Mouse (Mus musculus): ENCODE measurements around the gene Gm49337. TPM values are rescaled to one million over a fixed set of nuclear protein-coding genes. Genes with fewer than 3 reads are reported as not detected.

Gene Gm49337
- polyA plus RNA-seq, 1 experiment from 2014 or later = not detected

- WGBS (ENCODE audit: insufficient replicate concordance) = 52% methylated on average over 1 of the region's 1 CpGs
- H3K9ac ChIP-seq (ENCODE audit: low read depth, low read length) = no peak overlapping the region
- no peak for ATAC-seq (ENCODE audit: low read depth)
- peaks cover 32% of the 10 kb centered on the region for H3K27me3 ChIP-seq (ENCODE audit: control insufficient read depth, insufficient read depth, low read depth, low read length)
- H3K36me3 ChIP-seq (ENCODE audit: control insufficient read depth, insufficient read depth) = no peaks in the 10 kb centered on the region
- no peak overlapping the region for H3K4me3 ChIP-seq (ENCODE audit: low read depth, low read length)
- H3K27ac ChIP-seq (ENCODE audit: low read length) = no peak overlapping the region
- peaks cover 3% of the 10 kb centered on the region; the same call in 1 of the 2 replicates for H3K4me1 ChIP-seq (ENCODE audit: control insufficient read depth, low read depth, low read length)
- no peaks in the 10 kb centered on the region for H3K9me3 ChIP-seq (replicated peaks; ENCODE audit: control insufficient read depth, low read length)
- no peak overlapping the region for H3K4me2 ChIP-seq (ENCODE audit: low read depth, low read length)
Measured at GRCm38 (mm10) chr4:116141736-116142135, 31.4 kb upstream of the Gm49337 start.

DNA sequence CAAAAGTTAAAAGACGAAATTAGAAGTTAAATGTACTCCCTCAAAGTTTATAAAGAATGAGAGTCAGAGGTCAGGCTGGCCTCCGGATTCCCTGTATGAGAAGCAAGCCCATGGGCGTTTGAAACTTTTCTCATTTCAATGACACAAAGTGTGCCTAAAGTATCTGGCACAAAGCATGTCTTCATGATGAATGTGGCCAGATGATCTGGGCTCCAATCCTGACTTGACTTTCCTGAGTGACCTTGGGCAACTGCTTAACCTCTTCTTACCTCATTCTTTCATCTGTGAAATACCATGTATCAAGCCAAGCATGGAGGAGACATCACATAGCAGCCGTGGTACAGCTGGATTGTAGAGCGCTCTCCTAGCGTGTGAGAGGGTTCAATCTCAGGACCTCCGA, 30.9 kb upstream of the Gm49337 start:
- Histone ChIP-seq H3K36me3 (ENCODE audit: control insufficient read depth, insufficient read depth) (no peaks in the 10 kb centered on the region), H3K4me2 (ENCODE audit: low read depth, low read length) (no peak overlapping the region), H3K4me1 (ENCODE audit: control insufficient read depth, low read depth, low read length) (peaks cover 3% of the 10 kb centered on the region; the same call in 1 of the 2 replicates), H3K9me3 (replicated peaks; ENCODE audit: control insufficient read depth, low read length) (no peaks in the 10 kb centered on the region; the same call in 1 of the 2 replicates), H3K27me3 (ENCODE audit: control insufficient read depth, insufficient read depth, low read depth, low read length) (peaks cover 32% of the 10 kb centered on the region), H3K9ac (ENCODE audit: low read depth, low read length) (no peak overlapping the region), H3K27ac (ENCODE audit: low read length) (no peak overlapping the region), H3K4me3 (ENCODE audit: low read depth, low read length) (no peak overlapping the region)
- ATAC-seq (ENCODE audit: low read depth) = no peak
- WGBS (ENCODE audit: insufficient replicate concordance) = 67% methylated on average over 7 of the region's 7 CpGs

- no peak overlapping the region for H3K27ac ChIP-seq (ENCODE audit: low read length)
- peaks cover 32% of the 10 kb centered on the region for H3K27me3 ChIP-seq (ENCODE audit: control insufficient read depth, insufficient read depth, low read depth, low read length)
- H3K4me2 ChIP-seq (ENCODE audit: low read depth, low read length) = peak overlapping the region; percentile 67; the same call in 1 of the 2 replicates
- WGBS (ENCODE audit: insufficient replicate concordance) = 14% methylated on average over 7 of the region's 7 CpGs
- no peak overlapping the region for H3K9ac ChIP-seq (ENCODE audit: low read depth, low read length)
- H3K36me3 ChIP-seq (ENCODE audit: control insufficient read depth, insufficient read depth) = no peaks in the 10 kb centered on the region
- no peak for ATAC-seq (ENCODE audit: low read depth)
- H3K4me3 ChIP-seq (ENCODE audit: low read depth, low read length) = no peak overlapping the region
- no peaks in the 10 kb centered on the region; the same call in 1 of the 2 replicates for H3K9me3 ChIP-seq (replicated peaks; ENCODE audit: control insufficient read depth, low read length)
- peaks cover 3% of the 10 kb centered on the region; the same call in 1 of the 2 replicates for H3K4me1 ChIP-seq (ENCODE audit: control insufficient read depth, low read depth, low read length)
Measured at GRCm38 (mm10) chr4:116143317-116143811, 29.8 kb upstream of the Gm49337 start.

DNA sequence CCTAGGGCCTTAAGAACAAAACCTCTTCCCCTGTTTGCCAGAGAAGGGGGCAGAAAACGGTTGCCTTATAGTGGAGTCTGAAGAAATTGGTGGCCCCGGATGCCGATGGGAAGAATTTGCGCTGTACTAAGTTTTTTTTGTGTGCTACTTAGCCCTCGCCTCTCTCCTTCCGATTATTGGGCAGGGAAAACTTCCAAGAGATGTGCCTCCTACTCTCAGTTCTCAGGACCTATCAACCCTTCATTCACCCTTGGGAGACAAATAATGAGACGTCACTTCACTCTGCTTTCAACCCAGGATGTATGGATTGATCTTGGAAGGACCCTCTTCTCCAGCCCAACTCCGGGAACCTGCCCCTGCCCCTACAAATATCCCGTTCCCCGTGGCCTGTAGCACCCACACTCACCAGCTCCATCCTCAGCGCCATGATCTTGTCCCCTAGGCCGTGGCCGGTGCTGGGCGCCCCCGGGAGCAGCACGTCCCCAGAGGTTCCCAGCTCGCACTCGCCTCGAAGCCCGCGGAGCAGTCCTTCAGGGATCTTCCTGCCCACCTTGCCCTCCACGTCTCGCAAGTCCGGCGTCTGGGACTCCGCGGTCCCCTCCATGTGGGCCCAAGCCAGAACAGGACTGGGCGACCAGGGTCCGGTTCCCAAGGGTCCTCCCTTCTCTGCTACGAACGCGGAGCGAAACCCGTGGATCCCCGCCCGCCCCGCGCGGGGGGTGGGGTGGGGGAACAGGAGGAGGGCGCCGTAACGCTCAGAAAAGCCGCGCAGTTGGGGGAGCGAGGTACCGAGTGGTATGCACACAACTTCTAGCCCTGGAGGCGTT, 29.1 kb upstream of the Gm49337 start:
- Histone ChIP-seq H3K4me2 (ENCODE audit: low read depth, low read length) (peak overlapping the region; percentile 67), H3K4me1 (ENCODE audit: control insufficient read depth, low read depth, low read length) (peaks cover 3% of the 10 kb centered on the region; the same call in 1 of the 2 replicates), H3K9ac (ENCODE audit: low read depth, low read length) (peak overlapping the region; percentile 55; the same call in 1 of the 2 replicates), H3K36me3 (ENCODE audit: control insufficient read depth, insufficient read depth) (no peaks in the 10 kb centered on the region), H3K27me3 (ENCODE audit: control insufficient read depth, insufficient read depth, low read depth, low read length) (peaks cover 32% of the 10 kb centered on the region), H3K27ac (ENCODE audit: low read length) (no peak overlapping the region), H3K9me3 (replicated peaks; ENCODE audit: control insufficient read depth, low read length) (no peaks in the 10 kb centered on the region; the same call in 1 of the 2 replicates), H3K4me3 (ENCODE audit: low read depth, low read length) (peak overlapping the region; percentile 55)
- peak; percentile 47; the same call in 1 of the 2 replicates for ATAC-seq (ENCODE audit: low read depth)
- WGBS (ENCODE audit: insufficient replicate concordance) = 1% methylated on average over 47 of the region's 47 CpGs

GRCm38 (mm10) chr4:116149812-116150155, 23.4 kb upstream of the Gm49337 start:
- H3K4me2 ChIP-seq (ENCODE audit: low read depth, low read length) = peak overlapping the region; percentile 97
- WGBS (ENCODE audit: insufficient replicate concordance) = 28% methylated on average over 6 of the region's 6 CpGs
- no peaks in the 10 kb centered on the region; the same call in 1 of the 2 replicates for H3K9me3 ChIP-seq (replicated peaks; ENCODE audit: control insufficient read depth, low read length)
- peaks cover 5% of the 10 kb centered on the region for H3K27me3 ChIP-seq (ENCODE audit: control insufficient read depth, insufficient read depth, low read depth, low read length)
- peak overlapping the region; percentile 74 for H3K27ac ChIP-seq (ENCODE audit: low read length)
- peak overlapping the region; percentile 85 for H3K9ac ChIP-seq (ENCODE audit: low read depth, low read length)
- H3K4me1 ChIP-seq (ENCODE audit: control insufficient read depth, low read depth, low read length) = peaks cover 15% of the 10 kb centered on the region
- no peak for ATAC-seq (ENCODE audit: low read depth)
- peak overlapping the region; percentile 79 for H3K4me3 ChIP-seq (ENCODE audit: low read depth, low read length)
- H3K36me3 ChIP-seq (ENCODE audit: control insufficient read depth, insufficient read depth) = no peaks in the 10 kb centered on the region; the same call in 1 of the 2 replicates

DNA sequence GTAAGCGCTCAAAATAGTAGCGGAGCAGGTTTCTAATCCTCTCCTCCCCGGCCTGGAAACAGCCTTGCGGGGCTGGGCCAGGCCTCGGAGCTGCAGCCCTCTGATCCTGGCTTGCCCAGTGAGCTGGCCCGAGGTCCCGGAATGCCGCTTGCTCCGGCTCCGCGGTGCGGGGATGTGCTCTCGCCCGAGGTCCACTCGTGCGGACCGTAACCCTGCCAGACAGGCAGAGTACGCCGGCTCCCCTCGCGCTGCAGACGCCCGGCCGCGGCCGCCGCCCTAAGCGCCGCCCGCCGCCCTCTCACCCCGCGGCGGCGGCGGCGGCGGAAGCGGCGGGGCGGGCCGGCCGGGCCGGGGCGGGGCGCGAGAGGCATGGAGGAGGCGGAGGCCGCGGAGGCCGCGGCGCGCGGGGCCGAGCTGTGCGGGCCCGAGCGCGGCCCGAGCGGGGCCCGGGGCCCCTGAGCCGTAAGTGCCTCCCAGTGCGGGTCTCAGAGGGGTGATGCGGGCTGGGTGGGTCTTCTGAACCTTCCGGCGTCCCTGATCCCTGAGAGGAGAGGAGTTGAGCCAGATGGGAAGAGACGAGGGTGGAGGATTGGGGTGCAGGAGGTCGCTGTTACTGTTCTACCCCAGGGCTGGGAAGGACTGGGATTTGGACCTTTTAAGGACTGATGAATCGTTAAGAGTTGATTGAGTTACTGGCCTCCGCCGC, 22.9 kb upstream of the Gm49337 start:
- Histone ChIP-seq H3K27ac (ENCODE audit: low read length) (peak overlapping the region; percentile 74), H3K4me3 (ENCODE audit: low read depth, low read length) (peak overlapping the region; percentile 79), H3K27me3 (ENCODE audit: control insufficient read depth, insufficient read depth, low read depth, low read length) (0 out of 2 replicates have a peak, but pooled peaks cover under 1% of the 10 kb centered on the region), H3K4me2 (ENCODE audit: low read depth, low read length) (peak overlapping the region; percentile 97), H3K4me1 (ENCODE audit: control insufficient read depth, low read depth, low read length) (peaks cover 15% of the 10 kb centered on the region), H3K36me3 (ENCODE audit: control insufficient read depth, insufficient read depth) (no peaks in the 10 kb centered on the region; the same call in 1 of the 2 replicates), H3K9me3 (replicated peaks; ENCODE audit: control insufficient read depth, low read length) (no peaks in the 10 kb centered on the region; the same call in 1 of the 2 replicates), H3K9ac (ENCODE audit: low read depth, low read length) (peak overlapping the region; percentile 85)
- WGBS (ENCODE audit: insufficient replicate concordance) = 1% methylated on average over 51 of the region's 73 CpGs
- peak; percentile 97 for ATAC-seq (ENCODE audit: low read depth)

GRCm38 (mm10) chr4:116150862-116151221, 22.3 kb upstream of the Gm49337 start:
- H3K27ac ChIP-seq (ENCODE audit: low read length) = no peak overlapping the region
- no peak for ATAC-seq (ENCODE audit: low read depth)
- H3K4me3 ChIP-seq (ENCODE audit: low read depth, low read length) = peak overlapping the region; percentile 79
- H3K9ac ChIP-seq (ENCODE audit: low read depth, low read length) = peak overlapping the region; percentile 78
- no peaks in the 10 kb centered on the region; the same call in 1 of the 2 replicates for H3K9me3 ChIP-seq (replicated peaks; ENCODE audit: control insufficient read depth, low read length)
- 21% methylated on average over 4 of the region's 4 CpGs for WGBS (ENCODE audit: insufficient replicate concordance)
- peaks cover under 1% of the 10 kb centered on the region; the same call in 1 of the 2 replicates for H3K36me3 ChIP-seq (ENCODE audit: control insufficient read depth, insufficient read depth)
- peaks cover 15% of the 10 kb centered on the region for H3K4me1 ChIP-seq (ENCODE audit: control insufficient read depth, low read depth, low read length)
- peak overlapping the region; percentile 97 for H3K4me2 ChIP-seq (ENCODE audit: low read depth, low read length)
- no peaks in the 10 kb centered on the region for H3K27me3 ChIP-seq (ENCODE audit: control insufficient read depth, insufficient read depth, low read depth, low read length)

- peak within 1 kb of the TSS; percentile 97 for H3K4me2 ChIP-seq (ENCODE audit: low read depth, low read length)
- H3K27me3 ChIP-seq (ENCODE audit: control insufficient read depth, insufficient read depth, low read depth, low read length) = no peaks in the 10 kb centered on the region
- peaks cover 5% of the 10 kb centered on the region; the same call in 1 of the 2 replicates for H3K36me3 ChIP-seq (ENCODE audit: control insufficient read depth, insufficient read depth)
- H3K4me3 ChIP-seq (ENCODE audit: low read depth, low read length) = peak within 1 kb of the TSS; percentile 79
- peaks cover 15% of the 10 kb centered on the region for H3K4me1 ChIP-seq (ENCODE audit: control insufficient read depth, low read depth, low read length)
- peak within 1 kb of the TSS; percentile 74 for H3K27ac ChIP-seq (ENCODE audit: low read length)
- 68% methylated on average over 6 of the region's 6 CpGs for WGBS (ENCODE audit: insufficient replicate concordance)
- H3K9me3 ChIP-seq (replicated peaks; ENCODE audit: control insufficient read depth, low read length) = no peaks in the 10 kb centered on the region; the same call in 1 of the 2 replicates
- H3K9ac ChIP-seq (ENCODE audit: low read depth, low read length) = peak within 1 kb of the TSS; percentile 85
- ATAC-seq (ENCODE audit: low read depth) = no peak
Measured at GRCm38 (mm10) chr4:116151238-116151637, 21.9 kb upstream of the Gm49337 start, which contains the start of gene Lurap1. TSS of gene Lurap1 (minus strand) at chr4:116151338.
